Mouse (Mus musculus) hindbrain, embryonic 16.5 days (tissue): ENCODE data around the gene Pla2g6. TPM values are rescaled to one million over a fixed set of nuclear protein-coding genes. Genes with fewer than 3 reads are reported as not detected.

ENCODE experiments used
- ATAC-seq: fragments of 200-750 bp; cut with Nextera tagmentation; 2 replicates; pipeline ENCODE4 v1.8.0; 2017; ENCODE audit warnings: moderate TSS enrichment, moderate library complexity
- H3K27ac ChIP-seq: fragments of 300-500 bp; sonication (generic); 2 replicates; pipeline ENCODE4 v1.5.1; 2014; ENCODE audit warnings: low read depth, mild to moderate bottlenecking, control low read depth, low read length, moderate library complexity
- H3K27me3 ChIP-seq: fragments of 300-500 bp; sonication (generic); replicated peaks from 2 replicates; pipeline ENCODE4 v1.6.1; 2014; ENCODE audit warnings: low read length; ENCODE audit not compliant: control insufficient read depth, insufficient read depth
- H3K36me3 ChIP-seq: fragments of 300-500 bp; sonication (generic); 2 replicates; pipeline ENCODE4 v1.6.1; 2014; ENCODE audit warnings: mild to moderate bottlenecking, low read length, moderate library complexity, mixed read lengths; ENCODE audit not compliant: control insufficient read depth, insufficient read depth
- H3K4me1 ChIP-seq: fragments of 300-500 bp; sonication (generic); 2 replicates; pipeline ENCODE4 v1.6.1; 2014; ENCODE audit warnings: low read depth, low read length; ENCODE audit not compliant: control insufficient read depth, insufficient read depth
- H3K4me2 ChIP-seq: fragments of 300-500 bp; sonication (generic); 2 replicates; pipeline ENCODE4 v1.6.1; 2014; ENCODE audit warnings: mild to moderate bottlenecking, low read length, control low read depth, moderate library complexity
- H3K4me3 ChIP-seq: fragments of 300-500 bp; sonication (generic); 2 replicates; pipeline ENCODE4 v1.5.1; 2014; ENCODE audit warnings: mild to moderate bottlenecking, low read length, control low read depth, moderate library complexity
- H3K9ac ChIP-seq: fragments of 300-500 bp; sonication (generic); 2 replicates; pipeline ENCODE4 v1.6.1; 2014; ENCODE audit warnings: low read depth, mild to moderate bottlenecking, control low read depth, low read length, moderate library complexity
- H3K9me3 ChIP-seq: fragments of 300-500 bp; sonication (generic); 2 replicates; pipeline ENCODE4 v1.6.1; 2014; ENCODE audit warnings: mild to moderate bottlenecking, low read length, moderate library complexity; ENCODE audit not compliant: control insufficient read depth
- WGBS: fragments of 180-500 bp; shearing (Covaris S2); extraction: QIAGEN DNeasy Blood & Tissue Kit; methylation state at CpG from one replicate; pipeline ENCODE4 v1.1.7; 2014; 5-methylcytosine and 5-hydroxymethylcytosine counted together
- polyA plus RNA-seq: library from polyadenylated mRNA; unstranded; fragments of >200 nt; fragmentation: Nextera tagmentation; extraction: Ambion mirVana; gene quantifications from 2 replicates; pipeline ENCODE4 v1.2.1, GENCODE M21; 2015

The Pla2g6 gene
- polyA plus RNA-seq, 1 experiment from 2014 or later, result 23.0 TPM

DNA sequence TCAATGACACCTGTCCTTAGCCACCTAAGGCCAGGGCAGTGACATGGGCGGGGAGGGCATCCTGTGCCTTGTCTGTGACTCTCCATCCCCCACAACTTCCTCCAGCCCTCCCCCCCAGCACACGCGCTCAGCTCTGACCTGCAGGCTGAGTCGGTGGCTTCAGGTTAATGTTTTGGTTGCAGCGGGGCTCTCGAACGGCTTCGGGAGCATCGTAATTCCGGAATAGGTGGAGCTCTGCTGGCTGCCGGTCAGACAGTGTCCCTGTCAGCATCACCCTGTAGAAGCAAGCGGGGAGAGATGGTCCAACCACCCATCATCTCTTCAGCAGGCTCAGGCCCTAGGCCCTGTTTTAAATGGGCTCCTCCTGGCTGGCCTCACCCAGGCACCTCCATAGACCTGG is 38.7 kb downstream of the Pla2g6 start:
- WGBS, result 92% methylated on average over 12 of the region's 12 CpGs
- Histone ChIP-seq H3K4me1 (no peaks in the 10 kb centered on the region), H3K27me3 (no peaks in the 10 kb centered on the region), H3K9me3 (no peaks in the 10 kb centered on the region), H3K27ac (no peak overlapping the region), H3K4me3 (no peak overlapping the region), H3K9ac (no peak overlapping the region), H3K4me2 (no peak overlapping the region), H3K36me3 (no peaks in the 10 kb centered on the region)
- ATAC-seq, result no peak

DNA sequence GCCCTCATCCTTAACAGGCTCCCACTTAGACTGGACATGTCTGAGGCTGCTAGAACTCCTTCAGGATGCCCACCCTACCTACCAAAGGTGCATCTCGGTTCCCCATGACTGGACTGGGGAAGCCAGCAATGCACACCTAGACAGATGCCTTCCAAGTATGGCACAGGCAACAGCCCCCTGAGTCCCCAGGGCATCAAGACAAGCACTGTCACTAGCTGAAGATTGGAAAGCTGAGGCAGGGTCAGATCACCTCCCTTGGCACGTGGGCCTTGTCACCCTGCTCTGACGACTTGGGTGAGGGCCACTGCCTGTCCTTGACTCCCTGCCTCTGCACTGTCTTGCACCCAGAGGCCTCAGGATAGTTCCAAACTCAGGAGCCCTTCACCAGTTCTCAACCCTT is 39.8 kb downstream of the Pla2g6 start:
- Histone ChIP-seq H3K4me2 (no peak overlapping the region), H3K36me3 (no peaks in the 10 kb centered on the region), H3K27ac (no peak overlapping the region), H3K27me3 (no peaks in the 10 kb centered on the region), H3K4me1 (no peaks in the 10 kb centered on the region), H3K4me3 (no peak overlapping the region), H3K9me3 (no peaks in the 10 kb centered on the region), H3K9ac (no peak overlapping the region)
- 92% methylated on average over 3 of the region's 3 CpGs for WGBS
- ATAC-seq, result no peak

DNA sequence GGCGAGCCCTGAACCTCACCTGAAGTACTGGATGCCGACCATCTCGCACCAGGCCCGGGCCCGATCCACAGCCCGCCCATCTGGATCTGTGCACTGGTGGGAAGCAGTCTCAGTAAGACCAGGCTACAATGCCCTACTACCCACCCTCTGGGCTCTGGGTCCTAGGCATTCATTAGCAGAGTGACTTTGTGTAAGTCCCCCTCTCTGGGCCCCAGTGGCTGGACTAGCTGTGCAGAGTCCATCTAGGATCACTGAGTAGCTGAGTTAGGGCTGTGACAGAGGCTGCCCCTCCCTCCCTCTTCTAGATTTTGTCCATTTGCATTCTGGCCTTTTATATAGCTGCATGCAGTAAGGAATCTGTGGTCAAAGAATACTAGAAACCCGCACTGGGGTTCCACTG is 41.1 kb downstream of the Pla2g6 start:
- Histone ChIP-seq H3K4me1 (no peaks in the 10 kb centered on the region), H3K9me3 (no peaks in the 10 kb centered on the region), H3K27me3 (no peaks in the 10 kb centered on the region), H3K4me2 (no peak overlapping the region), H3K4me3 (no peak overlapping the region), H3K36me3 (no peaks in the 10 kb centered on the region), H3K9ac (no peak overlapping the region), H3K27ac (no peak overlapping the region; the same call in 1 of the 2 replicates)
- 94% methylated on average over 7 of the region's 7 CpGs for WGBS
- ATAC-seq, result no peak

DNA sequence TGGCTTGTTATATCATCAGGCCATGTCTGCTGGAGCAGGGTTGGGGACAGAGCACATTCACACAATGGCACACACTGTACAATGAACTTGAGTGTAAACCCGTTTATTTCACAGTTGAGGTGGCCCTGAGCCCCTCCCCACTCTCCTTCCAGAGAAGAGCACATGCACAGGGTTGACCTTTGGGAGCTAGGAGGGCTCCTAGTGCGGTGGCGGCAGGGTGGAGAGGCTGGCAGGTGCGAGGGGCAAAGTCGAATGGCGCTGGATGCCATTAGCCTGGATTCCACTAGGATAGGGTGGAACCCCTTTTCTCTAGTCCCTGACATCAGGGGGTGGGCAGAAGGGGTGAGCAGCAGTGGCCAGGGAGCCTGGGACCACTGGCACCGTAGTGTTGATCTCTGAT is 42.0 kb downstream of the Pla2g6 start:
- no peaks in the 10 kb centered on the region for H3K4me1 ChIP-seq
- H3K9me3 ChIP-seq, result no peaks in the 10 kb centered on the region
- H3K36me3 ChIP-seq, result no peaks in the 10 kb centered on the region
- H3K9ac ChIP-seq, result no peak overlapping the region
- no peak overlapping the region for H3K27ac ChIP-seq
- H3K27me3 ChIP-seq, result no peaks in the 10 kb centered on the region
- H3K4me2 ChIP-seq, result no peak overlapping the region
- no peak overlapping the region for H3K4me3 ChIP-seq
- ATAC-seq, result no peak
- WGBS, result 88% methylated on average over 7 of the region's 7 CpGs

DNA sequence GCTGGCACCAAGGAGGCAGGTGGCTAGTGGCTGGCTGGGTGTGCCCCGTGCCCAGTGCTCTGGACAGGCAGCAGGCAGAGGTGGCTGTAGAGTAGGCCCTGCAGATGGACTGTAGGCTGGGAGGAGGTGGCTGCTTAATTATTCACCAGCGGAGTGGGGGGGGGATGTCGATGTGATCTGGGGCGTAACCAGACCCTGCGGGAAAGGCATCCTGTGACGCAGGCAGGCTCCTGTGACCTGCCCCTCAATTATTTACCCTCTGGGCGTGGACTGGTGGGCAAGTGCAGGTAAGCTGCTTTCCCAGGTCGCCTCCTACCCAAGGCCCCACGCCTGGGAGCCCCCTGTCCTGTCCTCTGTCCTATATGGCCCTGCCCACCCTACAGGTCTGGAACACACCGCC is 42.8 kb downstream of the Pla2g6 start, which contains the start of gene Baiap2l2:
Baiap2l2 (minus strand) TSS at position 139 of the 400 bp plus-strand sequence.
- H3K4me3 ChIP-seq, result no peak within 1 kb of the TSS
- ATAC-seq, result no peak
- H3K9me3 ChIP-seq, result no peaks in the 10 kb centered on the region
- WGBS, result 78% methylated on average over 10 of the region's 10 CpGs
- H3K4me1 ChIP-seq, result no peaks in the 10 kb centered on the region
- no peaks in the 10 kb centered on the region for H3K36me3 ChIP-seq
- H3K27ac ChIP-seq, result no peak within 1 kb of the TSS
- H3K9ac ChIP-seq, result no peak within 1 kb of the TSS
- H3K27me3 ChIP-seq, result no peaks in the 10 kb centered on the region
- H3K4me2 ChIP-seq, result no peak within 1 kb of the TSS

DNA sequence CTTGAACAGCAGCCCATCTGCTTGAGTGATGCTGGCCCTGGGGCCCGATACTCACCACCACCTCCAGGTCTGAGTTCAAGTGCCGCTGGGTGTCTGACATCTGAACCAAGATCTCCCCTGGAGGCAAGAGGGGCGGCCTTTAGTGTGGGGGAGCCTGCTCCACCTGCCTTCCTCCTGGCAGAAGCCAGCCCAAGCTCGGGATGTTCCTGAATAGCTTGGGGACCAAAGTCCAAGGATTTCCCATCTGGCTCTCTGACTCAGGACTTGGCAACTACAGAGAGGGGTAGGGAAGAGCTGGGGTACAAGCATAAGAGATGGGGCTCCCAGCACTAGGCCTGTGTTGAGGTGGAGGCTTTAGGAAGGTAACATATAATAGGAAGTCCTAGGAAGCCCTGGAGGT is 44.8 kb downstream of the Pla2g6 start:
- H3K4me2 ChIP-seq, result no peak overlapping the region
- H3K4me1 ChIP-seq, result no peaks in the 10 kb centered on the region
- no peak overlapping the region for H3K27ac ChIP-seq
- ATAC-seq, result no peak
- 88% methylated on average over 4 of the region's 4 CpGs for WGBS
- no peaks in the 10 kb centered on the region for H3K9me3 ChIP-seq
- no peak overlapping the region for H3K4me3 ChIP-seq
- H3K36me3 ChIP-seq, result no peaks in the 10 kb centered on the region
- no peaks in the 10 kb centered on the region for H3K27me3 ChIP-seq
- no peak overlapping the region for H3K9ac ChIP-seq

DNA sequence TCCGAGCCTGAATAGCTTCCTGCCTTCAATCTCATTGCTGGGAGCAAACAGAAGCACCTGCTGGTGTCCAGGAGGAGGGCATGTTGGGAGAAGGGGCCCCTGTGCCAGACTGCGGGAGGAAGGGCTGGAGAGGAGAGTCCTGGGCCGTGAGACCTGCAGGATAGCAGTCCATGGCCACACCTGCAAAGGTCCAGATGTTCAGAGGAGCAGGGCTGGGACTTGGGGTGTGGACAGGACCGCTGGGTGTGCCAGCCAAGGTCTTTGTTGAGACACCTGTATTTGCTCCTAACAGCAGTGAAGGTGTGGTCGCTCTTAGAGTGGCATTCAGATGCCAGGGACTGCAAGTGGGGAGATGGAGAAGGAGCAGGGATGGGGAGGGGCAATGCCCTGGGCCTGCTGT is 45.8 kb downstream of the Pla2g6 start:
- no peak overlapping the region for H3K9ac ChIP-seq
- WGBS, result 84% methylated on average over 5 of the region's 5 CpGs
- H3K9me3 ChIP-seq, result no peaks in the 10 kb centered on the region
- no peak overlapping the region for H3K4me3 ChIP-seq
- no peaks in the 10 kb centered on the region for H3K36me3 ChIP-seq
- no peak overlapping the region for H3K27ac ChIP-seq
- H3K4me2 ChIP-seq, result no peak overlapping the region
- H3K4me1 ChIP-seq, result no peaks in the 10 kb centered on the region
- no peak for ATAC-seq
- no peaks in the 10 kb centered on the region for H3K27me3 ChIP-seq

DNA sequence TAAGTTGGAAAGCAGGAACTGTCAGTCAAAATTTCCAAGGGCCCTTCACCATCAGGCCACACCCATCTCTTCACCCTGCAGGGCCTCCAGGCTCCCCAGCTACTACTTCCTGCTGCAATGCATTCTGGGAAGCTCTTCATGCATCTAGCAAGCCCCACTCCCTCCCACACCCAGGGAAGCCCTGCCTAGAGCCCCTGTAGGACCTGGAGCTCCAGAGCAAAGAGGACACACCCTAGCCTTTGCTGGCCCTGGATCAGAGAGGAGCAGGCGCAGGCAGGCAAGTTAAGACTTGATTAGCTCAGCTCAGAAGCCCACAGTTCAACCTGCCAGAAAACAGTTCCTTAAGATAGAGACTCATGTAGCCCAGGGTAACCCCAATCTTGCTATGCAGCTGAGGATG is 46.8 kb downstream of the Pla2g6 start:
- H3K27ac ChIP-seq, result no peak overlapping the region
- WGBS, result 82% methylated on average over 1 of the region's 1 CpGs
- H3K9me3 ChIP-seq, result 0 out of 2 replicates have a peak, but pooled peaks cover 3% of the 10 kb centered on the region
- no peaks in the 10 kb centered on the region for H3K4me1 ChIP-seq
- ATAC-seq, result no peak
- H3K4me2 ChIP-seq, result no peak overlapping the region
- H3K4me3 ChIP-seq, result no peak overlapping the region
- H3K9ac ChIP-seq, result no peak overlapping the region
- H3K27me3 ChIP-seq, result no peaks in the 10 kb centered on the region
- H3K36me3 ChIP-seq, result no peaks in the 10 kb centered on the region

DNA sequence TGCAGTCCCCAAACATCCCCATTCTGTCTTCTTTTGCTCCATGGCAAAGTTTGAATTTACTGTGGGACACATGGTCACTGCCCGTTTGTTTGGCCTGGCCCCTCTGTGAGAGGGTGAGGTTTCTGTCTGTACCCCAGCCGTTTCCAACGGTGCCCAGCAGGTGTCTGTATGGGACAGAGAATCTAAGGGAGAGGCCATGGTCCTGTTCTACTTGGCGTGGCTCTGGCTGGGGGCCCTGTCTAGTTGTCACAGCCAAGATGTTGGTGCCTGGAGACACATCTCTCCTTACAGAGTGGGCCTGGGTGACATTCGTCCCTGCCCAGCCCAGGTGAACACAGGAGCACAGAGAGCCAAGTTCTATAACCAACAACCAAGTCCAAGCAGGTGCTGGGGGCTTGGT is 47.3 kb downstream of the Pla2g6 start:
- 57% methylated on average over 5 of the region's 5 CpGs for WGBS

DNA sequence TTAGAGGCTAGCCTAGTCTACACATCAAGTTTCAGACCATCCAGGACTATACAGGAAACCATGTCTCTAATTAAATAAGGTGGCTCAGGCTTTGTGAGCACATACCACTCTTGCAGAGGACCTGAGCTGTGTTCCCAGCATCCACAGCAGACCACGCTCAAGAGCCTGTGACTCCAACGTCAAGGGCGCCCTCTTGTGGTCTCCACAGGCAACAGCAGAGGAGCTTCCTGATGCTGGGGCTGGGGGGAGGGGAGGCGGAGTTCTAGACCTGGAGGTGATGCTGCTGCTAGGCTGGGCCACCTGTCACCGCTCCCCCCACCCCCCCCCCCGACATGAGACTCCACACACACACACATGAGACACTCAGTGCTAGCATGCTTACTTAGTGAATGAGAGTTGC is 48.0 kb downstream of the Pla2g6 start:
- Histone ChIP-seq H3K36me3 (no peaks in the 10 kb centered on the region), H3K4me3 (no peak overlapping the region), H3K27ac (no peak overlapping the region), H3K9me3 (0 out of 2 replicates have a peak, but pooled peaks cover 3% of the 10 kb centered on the region), H3K9ac (no peak overlapping the region), H3K4me1 (no peaks in the 10 kb centered on the region), H3K4me2 (no peak overlapping the region), H3K27me3 (no peaks in the 10 kb centered on the region)
- no peak for ATAC-seq
- 28% methylated on average over 6 of the region's 6 CpGs for WGBS

More for the DNA sequence above, 47.3 kb downstream of the Pla2g6 start:
- no peak for ATAC-seq
- Histone ChIP-seq H3K4me1 (no peaks in the 10 kb centered on the region), H3K4me3 (no peak overlapping the region), H3K9ac (no peak overlapping the region), H3K9me3 (0 out of 2 replicates have a peak, but pooled peaks cover 3% of the 10 kb centered on the region), H3K4me2 (no peak overlapping the region), H3K36me3 (no peaks in the 10 kb centered on the region), H3K27me3 (no peaks in the 10 kb centered on the region), H3K27ac (no peak overlapping the region)
